Mouse (Mus musculus): ENCODE measurements around the gene Apip.

The Apip gene

GRCm38 (mm10) chr2:103073219-103073982 is at the start of gene Apip, which contains the start of gene Pdhx:
Apip (plus strand) TSS chr2:103073675.
Pdhx (minus strand) TSS chr2:103073513.
- DNase-seq (ENCODE audit: low spot score), result peak; percentile 100

- peak; percentile 61 for DNase-seq (ENCODE audit: low spot score)
Measured at GRCm38 (mm10) chr2:103037831-103038230, 35.6 kb upstream of the Apip start.

- DNase-seq (ENCODE audit: low spot score), result no peak
Measured at GRCm38 (mm10) chr2:103040896-103041295, 32.6 kb upstream of the Apip start.

GRCm38 (mm10) chr2:103045286-103045685 is 28.2 kb upstream of the Apip start:
- DNase-seq (ENCODE audit: low spot score), result peak; percentile 49

- DNase-seq (ENCODE audit: low spot score), result no peak
Measured at GRCm38 (mm10) chr2:103051937-103052893, 21.3 kb upstream of the Apip start.

- DNase-seq (ENCODE audit: low spot score), result no peak
Measured at GRCm38 (mm10) chr2:103055820-103056219, 17.7 kb upstream of the Apip start.

- no peak for DNase-seq (ENCODE audit: low spot score)
Measured at GRCm38 (mm10) chr2:103058266-103058665, 15.2 kb upstream of the Apip start.

GRCm38 (mm10) chr2:103062865-103063264 is 10.6 kb upstream of the Apip start:
- DNase-seq (ENCODE audit: low spot score), result peak; percentile 81

- DNase-seq (ENCODE audit: low spot score), result no peak
Measured at GRCm38 (mm10) chr2:103066683-103067551, 6.6 kb upstream of the Apip start.

- DNase-seq (ENCODE audit: low spot score), result no peak
Measured at GRCm38 (mm10) chr2:103067552-103068207, 5.8 kb upstream of the Apip start.

GRCm38 (mm10) chr2:103068602-103069001 is 4.9 kb upstream of the Apip start:
- no peak for DNase-seq (ENCODE audit: low spot score)

GRCm38 (mm10) chr2:103069752-103070405 is 3.6 kb upstream of the Apip start:
- no peak for DNase-seq (ENCODE audit: low spot score)

- no peak for DNase-seq (ENCODE audit: low spot score)
Measured at GRCm38 (mm10) chr2:103070586-103070985, 2.9 kb upstream of the Apip start.

- no peak for DNase-seq (ENCODE audit: low spot score)
Measured at GRCm38 (mm10) chr2:103081117-103081516, 7.6 kb downstream of the Apip start.

- no peak for DNase-seq (ENCODE audit: low spot score)
Measured at GRCm38 (mm10) chr2:103081706-103082105, 8.2 kb downstream of the Apip start.

- no peak for DNase-seq (ENCODE audit: low spot score)
Measured at GRCm38 (mm10) chr2:103082853-103083252, 9.4 kb downstream of the Apip start.

- DNase-seq (ENCODE audit: low spot score), result peak; percentile 68
Measured at GRCm38 (mm10) chr2:103084451-103084850, 11.0 kb downstream of the Apip start.

- no peak for DNase-seq (ENCODE audit: low spot score)
Measured at GRCm38 (mm10) chr2:103085633-103086032, 12.2 kb downstream of the Apip start.

- DNase-seq (ENCODE audit: low spot score), result peak; percentile 82
Measured at GRCm38 (mm10) chr2:103086432-103086831, 13.0 kb downstream of the Apip start.

GRCm38 (mm10) chr2:103088099-103088498 is 14.6 kb downstream of the Apip start:
- DNase-seq (ENCODE audit: low spot score), result no peak

- DNase-seq (ENCODE audit: low spot score), result no peak
Measured at GRCm38 (mm10) chr2:103089521-103089920, 16.0 kb downstream of the Apip start.
